Mouse (Mus musculus): ENCODE data around the gene Spx. TPM values are rescaled to one million over a fixed set of nuclear protein-coding genes. Genes with fewer than 3 reads are reported as not detected.

Gene Spx
- polyA plus RNA-seq, 1 experiment, result 0.32 TPM

GRCm38 (mm10) chr6:142378576-142379330, 34.5 kb upstream of the Spx start:
- Histone ChIP-seq H3K4me3 (ENCODE audit: insufficient read depth, poor library complexity, severe bottlenecking) (no peak overlapping the region), H3K36me3 (ENCODE audit: control insufficient read depth, insufficient read depth) (peaks cover 15% of the 10 kb centered on the region), H3K79me3 (ENCODE audit: low read depth) (peaks cover 5% of the 10 kb centered on the region), H3ac (ENCODE audit: control insufficient read depth, insufficient read length, low read depth) (no peak overlapping the region), H3K79me2 (ENCODE audit: control insufficient read depth, insufficient read depth) (peaks cover 39% of the 10 kb centered on the region), H3K27me3 (ENCODE audit: control insufficient read depth, insufficient read depth, insufficient read length) (no peaks in the 10 kb centered on the region)
- TF ChIP-seq FOSL1 (IDR thresholded peaks at IDR 0.05; ENCODE audit: insufficient read depth, low read length, poor library complexity, severe bottlenecking), result no peak
- no peak for TF ChIP-seq MYOD1 (IDR thresholded peaks at IDR 0.05; ENCODE audit: control insufficient read depth, insufficient read length, low read depth)
- TF ChIP-seq USF1 (IDR thresholded peaks at IDR 0.05; ENCODE audit: low read depth), result no peak
- no peak for TF ChIP-seq MYOG (IDR thresholded peaks at IDR 0.05; ENCODE audit: control insufficient read depth, extremely low read depth, insufficient read length)
- no peak for TF ChIP-seq CTCF (IDR thresholded peaks at IDR 0.05; ENCODE audit: control insufficient read depth, insufficient read depth, insufficient read length)

- H3ac ChIP-seq (ENCODE audit: control insufficient read depth, insufficient read length, low read depth), result no peak overlapping the region
- H3K79me2 ChIP-seq (ENCODE audit: control insufficient read depth, insufficient read depth), result peaks cover 39% of the 10 kb centered on the region
- H3K36me3 ChIP-seq (ENCODE audit: control insufficient read depth, insufficient read depth), result peaks cover 11% of the 10 kb centered on the region
- TF ChIP-seq MAX (IDR thresholded peaks at IDR 0.05) (no peak), CTCF (IDR thresholded peaks at IDR 0.05; ENCODE audit: control insufficient read depth, insufficient read depth, insufficient read length) (no peak), CEBPB (IDR thresholded peaks at IDR 0.05; ENCODE audit: low read depth) (no peak), MYOG (IDR thresholded peaks at IDR 0.05; ENCODE audit: control insufficient read depth, extremely low read depth, insufficient read length) (no peak), MYOD1 (IDR thresholded peaks at IDR 0.05; ENCODE audit: control insufficient read depth, insufficient read length, low read depth) (no peak), FOSL1 (IDR thresholded peaks at IDR 0.05; ENCODE audit: insufficient read depth, low read length, poor library complexity, severe bottlenecking) (no peak), USF1 (IDR thresholded peaks at IDR 0.05; ENCODE audit: low read depth) (no peak)
- no peaks in the 10 kb centered on the region for H3K27me3 ChIP-seq (ENCODE audit: control insufficient read depth, insufficient read depth, insufficient read length)
- peaks cover 7% of the 10 kb centered on the region for H3K79me3 ChIP-seq (ENCODE audit: low read depth)
- no peak overlapping the region for H3K4me3 ChIP-seq (ENCODE audit: insufficient read depth, poor library complexity, severe bottlenecking)
Observed at GRCm38 (mm10) chr6:142379961-142380360, 33.3 kb upstream of the Spx start.

- peaks cover 10% of the 10 kb centered on the region for H3K36me3 ChIP-seq (ENCODE audit: control insufficient read depth, insufficient read depth)
- H3K27me3 ChIP-seq (ENCODE audit: control insufficient read depth, insufficient read depth, insufficient read length), result no peaks in the 10 kb centered on the region
- no peak for TF ChIP-seq MAX (IDR thresholded peaks at IDR 0.05)
- TF ChIP-seq MYOG (IDR thresholded peaks at IDR 0.05; ENCODE audit: control insufficient read depth, extremely low read depth, insufficient read length), result no peak
- no peak for TF ChIP-seq FOSL1 (IDR thresholded peaks at IDR 0.05; ENCODE audit: insufficient read depth, low read length, poor library complexity, severe bottlenecking)
- no peak for TF ChIP-seq CTCF (IDR thresholded peaks at IDR 0.05; ENCODE audit: control insufficient read depth, insufficient read depth, insufficient read length)
- TF ChIP-seq USF1 (IDR thresholded peaks at IDR 0.05; ENCODE audit: low read depth), result no peak
- TF ChIP-seq CEBPB (IDR thresholded peaks at IDR 0.05; ENCODE audit: low read depth), result no peak
- TF ChIP-seq MYOD1 (IDR thresholded peaks at IDR 0.05; ENCODE audit: control insufficient read depth, insufficient read length, low read depth), result no peak
- H3K79me3 ChIP-seq (ENCODE audit: low read depth), result peaks cover 11% of the 10 kb centered on the region
- no peak overlapping the region for H3K4me3 ChIP-seq (ENCODE audit: insufficient read depth, poor library complexity, severe bottlenecking)
- H3ac ChIP-seq (ENCODE audit: control insufficient read depth, insufficient read length, low read depth), result no peak overlapping the region
- peaks cover 46% of the 10 kb centered on the region for H3K79me2 ChIP-seq (ENCODE audit: control insufficient read depth, insufficient read depth)
Observed at GRCm38 (mm10) chr6:142381615-142382014, 31.6 kb upstream of the Spx start.

- Histone ChIP-seq H3K36me3 (ENCODE audit: control insufficient read depth, insufficient read depth) (peaks cover 2% of the 10 kb centered on the region), H3K79me3 (ENCODE audit: low read depth) (peaks cover 33% of the 10 kb centered on the region), H3K4me3 (ENCODE audit: insufficient read depth, poor library complexity, severe bottlenecking) (no peak overlapping the region), H3K79me2 (ENCODE audit: control insufficient read depth, insufficient read depth) (peaks cover 67% of the 10 kb centered on the region), H3ac (ENCODE audit: control insufficient read depth, insufficient read length, low read depth) (no peak overlapping the region), H3K27me3 (ENCODE audit: control insufficient read depth, insufficient read depth, insufficient read length) (no peaks in the 10 kb centered on the region)
- TF ChIP-seq USF1 (IDR thresholded peaks at IDR 0.05; ENCODE audit: low read depth) (no peak), MYOG (IDR thresholded peaks at IDR 0.05; ENCODE audit: control insufficient read depth, extremely low read depth, insufficient read length) (no peak), MAX (IDR thresholded peaks at IDR 0.05) (no peak), CTCF (IDR thresholded peaks at IDR 0.05; ENCODE audit: control insufficient read depth, insufficient read depth, insufficient read length) (no peak), CEBPB (IDR thresholded peaks at IDR 0.05; ENCODE audit: low read depth) (no peak), MYOD1 (IDR thresholded peaks at IDR 0.05; ENCODE audit: control insufficient read depth, insufficient read length, low read depth) (no peak), FOSL1 (IDR thresholded peaks at IDR 0.05; ENCODE audit: insufficient read depth, low read length, poor library complexity, severe bottlenecking) (no peak)
Observed at GRCm38 (mm10) chr6:142384521-142384920, 28.7 kb upstream of the Spx start.

- Histone ChIP-seq H3ac (ENCODE audit: control insufficient read depth, insufficient read length, low read depth) (peak overlapping the region; percentile 82), H3K79me2 (ENCODE audit: control insufficient read depth, insufficient read depth) (peaks cover 72% of the 10 kb centered on the region), H3K4me3 (ENCODE audit: insufficient read depth, poor library complexity, severe bottlenecking) (peak overlapping the region; percentile 78), H3K27me3 (ENCODE audit: control insufficient read depth, insufficient read depth, insufficient read length) (no peaks in the 10 kb centered on the region), H3K79me3 (ENCODE audit: low read depth) (peaks cover 52% of the 10 kb centered on the region), H3K36me3 (ENCODE audit: control insufficient read depth, insufficient read depth) (no peaks in the 10 kb centered on the region)
- TF ChIP-seq MYOG (IDR thresholded peaks at IDR 0.05; ENCODE audit: control insufficient read depth, extremely low read depth, insufficient read length) (no peak), CEBPB (IDR thresholded peaks at IDR 0.05; ENCODE audit: low read depth) (no peak), MAX (IDR thresholded peaks at IDR 0.05) (no peak), MYOD1 (IDR thresholded peaks at IDR 0.05; ENCODE audit: control insufficient read depth, insufficient read length, low read depth) (no peak), FOSL1 (IDR thresholded peaks at IDR 0.05; ENCODE audit: insufficient read depth, low read length, poor library complexity, severe bottlenecking) (no peak), USF1 (IDR thresholded peaks at IDR 0.05; ENCODE audit: low read depth) (no peak), CTCF (IDR thresholded peaks at IDR 0.05; ENCODE audit: control insufficient read depth, insufficient read depth, insufficient read length) (no peak)
Observed at GRCm38 (mm10) chr6:142386285-142387010, 26.8 kb upstream of the Spx start.
